Mouse (Mus musculus): ENCODE measurements around the gene Grm3.

GRCm38 (mm10) chr5:9578571-9578970 lies 146.4 kb downstream of the Grm3 start:
- TF ChIP-seq CTCF (conservative IDR thresholded peaks at IDR 0.05; ENCODE audit: low read length) (no peak), POU5F1 (IDR thresholded peaks at IDR 0.05; ENCODE audit: borderline replicate concordance, low read length) (no peak)
